Mouse (Mus musculus) lung, postnatal 0 days (tissue): ENCODE measurements around the gene Srsf3. TPM values are rescaled to one million over a fixed set of nuclear protein-coding genes. Genes with fewer than 3 reads are reported as not detected.
A peak's percentile ranks its signal among the peaks of the same experiment; 100 is the strongest.

ENCODE experiments used
- ATAC-seq: fragments of 200-750 bp; cut with Nextera tagmentation; 2 replicates; pipeline ENCODE4 v1.8.0; 2017; ENCODE audit warnings: moderate library complexity
- DNase-seq: peaks from one replicate; pipeline ENCODE4 v3.0.0-alpha.2; 2016; ENCODE audit warnings: low spot score
- H3K27ac ChIP-seq: fragments of 300-500 bp; sonication (generic); 2 replicates; pipeline ENCODE4 v1.5.1; 2014; ENCODE audit warnings: antibody characterized with exemption, mild to moderate bottlenecking, low read length, mixed read lengths
- H3K27me3 ChIP-seq: fragments of 300-500 bp; sonication (generic); replicated peaks from 2 replicates; pipeline ENCODE4 v1.6.1; 2014; ENCODE audit warnings: low read length, mixed read lengths; ENCODE audit not compliant: insufficient read depth
- H3K36me3 ChIP-seq: fragments of 300-500 bp; sonication (generic); 2 replicates; pipeline ENCODE4 v1.6.1; 2014; ENCODE audit warnings: low read length, mixed read lengths; ENCODE audit not compliant: insufficient read depth
- H3K4me1 ChIP-seq: fragments of 300-500 bp; sonication (generic); 2 replicates; pipeline ENCODE4 v1.6.1; 2014; ENCODE audit warnings: antibody characterized with exemption, low read depth, low read length, mixed read lengths; ENCODE audit not compliant: insufficient read depth
- H3K4me2 ChIP-seq: fragments of 300-500 bp; sonication (generic); replicated peaks from 2 replicates; pipeline ENCODE4 v1.6.1; 2014; ENCODE audit warnings: low read depth, mild to moderate bottlenecking, low read length, moderate library complexity, mixed read lengths
- H3K4me3 ChIP-seq: fragments of 300-500 bp; sonication (generic); 2 replicates; pipeline ENCODE4 v1.5.1; 2014; ENCODE audit warnings: low read depth, low read length
- H3K9ac ChIP-seq: fragments of 300-500 bp; sonication (generic); replicated peaks from 2 replicates; pipeline ENCODE4 v1.6.1; 2014; ENCODE audit warnings: low read depth, mild to moderate bottlenecking
- H3K9me3 ChIP-seq: fragments of 300-500 bp; sonication (generic); 2 replicates; pipeline ENCODE4 v1.6.1; 2016; ENCODE audit warnings: low read length, mixed read lengths
- CTCF ChIP-seq: IDR thresholded peaks from 2 replicates; pipeline ENCODE4 v1.5.1; 2016; ENCODE audit warnings: antibody characterized with exemption, mild to moderate bottlenecking
- EP300 ChIP-seq: IDR thresholded peaks from 2 replicates; pipeline ENCODE4 v1.6.1; 2016; ENCODE audit warnings: antibody characterized with exemption, mild to moderate bottlenecking, control low read depth
- WGBS: fragments of 180-500 bp; shearing (Covaris S2); extraction: QIAGEN DNeasy Blood & Tissue Kit; methylation state at CpG from one replicate; pipeline ENCODE4 v1.1.7; 2014; 5-methylcytosine and 5-hydroxymethylcytosine counted together
- polyA plus RNA-seq: library from polyadenylated mRNA; unstranded; fragments of >200 nt; fragmentation: Nextera tagmentation; extraction: Ambion mirVana; gene quantifications from 2 replicates; pipeline ENCODE4 v1.2.1, GENCODE M21; 2015

Gene Srsf3
- polyA plus RNA-seq, 1 experiment from 2014 or later, result 229 TPM

- Histone ChIP-seq H3K9me3 (no peaks in the 10 kb centered on the region), H3K27ac (peak overlapping the region; percentile 44; the same call in 1 of the 2 replicates), H3K4me3 (no peak overlapping the region), H3K36me3 (peaks cover 20% of the 10 kb centered on the region; the same call in 1 of the 2 replicates), H3K4me1 (0 out of 2 replicates have a peak, but pooled peaks cover 3% of the 10 kb centered on the region), H3K9ac (no peak overlapping the region), H3K4me2 (no peak overlapping the region), H3K27me3 (no peaks in the 10 kb centered on the region)
- peak; percentile 32; the same call in 1 of the 2 replicates for TF ChIP-seq EP300
- TF ChIP-seq CTCF, result no peak
- WGBS, result 40% methylated on average over 12 of the region's 12 CpGs
- ATAC-seq (peak; percentile 83), DNase-seq (peak; percentile 76)
Observed at GRCm38 (mm10) chr17:29045741-29046530, 13.5 kb downstream of the Srsf3 start.

- Histone ChIP-seq H3K9ac (no peak overlapping the region), H3K4me1 (0 out of 2 replicates have a peak, but pooled peaks cover 3% of the 10 kb centered on the region), H3K4me2 (no peak overlapping the region), H3K27ac (no peak overlapping the region), H3K4me3 (no peak overlapping the region), H3K27me3 (no peaks in the 10 kb centered on the region), H3K9me3 (no peaks in the 10 kb centered on the region), H3K36me3 (peaks cover 20% of the 10 kb centered on the region; the same call in 1 of the 2 replicates)
- TF ChIP-seq CTCF, result no peak
- TF ChIP-seq EP300, result no peak
- 85% methylated on average over 3 of the region's 3 CpGs for WGBS
- ATAC-seq, result no peak
- DNase-seq, result no peak
Observed at GRCm38 (mm10) chr17:29046863-29047262, 14.4 kb downstream of the Srsf3 start.

GRCm38 (mm10) chr17:29047697-29048514, 15.5 kb downstream of the Srsf3 start:
- H3K36me3 ChIP-seq, result peaks cover 18% of the 10 kb centered on the region; the same call in 1 of the 2 replicates
- no peaks in the 10 kb centered on the region for H3K9me3 ChIP-seq
- DNase-seq, result no peak
- 0 out of 2 replicates have a peak, but pooled peaks cover 3% of the 10 kb centered on the region for H3K4me1 ChIP-seq
- no peak for TF ChIP-seq EP300
- peak; percentile 20 for TF ChIP-seq CTCF
- H3K27me3 ChIP-seq, result no peaks in the 10 kb centered on the region
- 62% methylated on average over 3 of the region's 3 CpGs for WGBS
- H3K27ac ChIP-seq, result no peak overlapping the region
- no peak overlapping the region for H3K9ac ChIP-seq
- no peak overlapping the region for H3K4me2 ChIP-seq
- ATAC-seq, result no peak
- no peak overlapping the region for H3K4me3 ChIP-seq

- peak; percentile 86 for DNase-seq
- H3K4me1 ChIP-seq, result 0 out of 2 replicates have a peak, but pooled peaks cover 3% of the 10 kb centered on the region
- no peak overlapping the region for H3K9ac ChIP-seq
- no peak overlapping the region for H3K4me3 ChIP-seq
- 14% methylated on average over 13 of the region's 13 CpGs for WGBS
- no peak overlapping the region for H3K4me2 ChIP-seq
- 0 out of 2 replicates have a peak, but pooled peaks cover 9% of the 10 kb centered on the region for H3K36me3 ChIP-seq
- ATAC-seq, result 0 out of 2 replicates have a peak, but pooled peaks have one; percentile 25
- H3K27ac ChIP-seq, result no peak overlapping the region
- H3K27me3 ChIP-seq, result no peaks in the 10 kb centered on the region
- H3K9me3 ChIP-seq, result no peaks in the 10 kb centered on the region
- TF ChIP-seq CTCF (peak; percentile 91), EP300 (no peak)
Observed at GRCm38 (mm10) chr17:29048748-29049507, 16.5 kb downstream of the Srsf3 start.

GRCm38 (mm10) chr17:29049508-29049889, 17.1 kb downstream of the Srsf3 start:
- no peak overlapping the region for H3K4me3 ChIP-seq
- DNase-seq, result no peak
- H3K36me3 ChIP-seq, result 0 out of 2 replicates have a peak, but pooled peaks cover 4% of the 10 kb centered on the region
- H3K27ac ChIP-seq, result no peak overlapping the region
- H3K27me3 ChIP-seq, result no peaks in the 10 kb centered on the region
- H3K4me1 ChIP-seq, result 0 out of 2 replicates have a peak, but pooled peaks cover 3% of the 10 kb centered on the region
- no peak for TF ChIP-seq EP300
- TF ChIP-seq CTCF, result no peak
- H3K9ac ChIP-seq, result no peak overlapping the region
- 59% methylated on average over 5 of the region's 5 CpGs for WGBS
- H3K9me3 ChIP-seq, result no peaks in the 10 kb centered on the region
- H3K4me2 ChIP-seq, result no peak overlapping the region
- ATAC-seq, result no peak
